Mouse (Mus musculus) left cerebral cortex, adult 18-20 months (tissue): ENCODE data around the gene Npnt. TPM values are rescaled to one million over a fixed set of nuclear protein-coding genes. Genes with fewer than 3 reads are reported as not detected.

ENCODE experiments used
- DNase-seq, 2 experiments: peaks; one replicate each; pipeline ENCODE4 v3.0.0; 2021 to 2022; ENCODE audit warnings: low spot score in 2 of 2, mixed read lengths in 1 of 2
- total RNA-seq, 2 experiments: library from RNA; stranded (reverse); gene quantifications; 2 replicates each; pipeline ENCODE4 v1.2.3; 2021

Npnt gene
- total RNA-seq, 2 experiments from 2014 or later, result 11.2 to 14.1 TPM

- DNase-seq, result no peak
Measured at GRCm38 (mm10) chr3:132894086-132894485, 56.0 kb downstream of the Npnt start.

- no peak for DNase-seq
Measured at GRCm38 (mm10) chr3:132893676-132894075, 56.4 kb downstream of the Npnt start.

GRCm38 (mm10) chr3:132893044-132893443, 57.0 kb downstream of the Npnt start:
- no peak for DNase-seq

- no peak for DNase-seq
Measured at GRCm38 (mm10) chr3:132892481-132892880, 57.6 kb downstream of the Npnt start.

GRCm38 (mm10) chr3:132887074-132887848, 62.8 kb downstream of the Npnt start:
- no peak for DNase-seq

DNA sequence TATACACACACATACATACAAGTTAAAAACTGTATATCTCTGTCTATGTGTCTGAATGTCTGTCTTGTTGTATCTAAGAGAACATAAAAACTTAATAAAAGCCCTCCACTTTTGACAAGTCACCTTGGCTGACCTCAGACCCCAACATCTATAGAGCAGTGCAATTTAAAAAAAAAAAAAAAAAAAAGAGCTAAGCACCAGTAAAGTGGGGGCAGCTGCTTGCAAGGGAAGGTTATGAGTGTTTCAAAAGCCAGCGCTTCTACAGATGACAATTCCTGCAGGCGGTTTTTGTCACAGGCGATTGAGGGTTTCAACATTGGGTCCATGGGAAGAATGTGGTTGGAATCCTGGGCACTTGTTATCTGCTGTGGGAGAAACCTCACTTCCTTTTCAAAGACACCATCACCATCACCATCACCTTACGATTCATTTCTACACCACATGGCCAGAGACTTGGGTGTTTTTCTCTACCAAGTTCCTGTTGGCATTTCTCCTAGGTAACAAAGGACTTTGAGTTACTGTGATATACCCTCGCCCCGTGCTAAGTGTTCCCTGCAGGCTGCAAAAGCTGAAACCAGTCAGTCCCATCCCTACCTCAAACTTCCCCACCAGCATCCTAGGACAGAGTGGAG, 63.6 kb downstream of the Npnt start:
- no peak for DNase-seq

- DNase-seq, result no peak
Measured at GRCm38 (mm10) chr3:132884459-132884858, 65.6 kb downstream of the Npnt start.

DNA sequence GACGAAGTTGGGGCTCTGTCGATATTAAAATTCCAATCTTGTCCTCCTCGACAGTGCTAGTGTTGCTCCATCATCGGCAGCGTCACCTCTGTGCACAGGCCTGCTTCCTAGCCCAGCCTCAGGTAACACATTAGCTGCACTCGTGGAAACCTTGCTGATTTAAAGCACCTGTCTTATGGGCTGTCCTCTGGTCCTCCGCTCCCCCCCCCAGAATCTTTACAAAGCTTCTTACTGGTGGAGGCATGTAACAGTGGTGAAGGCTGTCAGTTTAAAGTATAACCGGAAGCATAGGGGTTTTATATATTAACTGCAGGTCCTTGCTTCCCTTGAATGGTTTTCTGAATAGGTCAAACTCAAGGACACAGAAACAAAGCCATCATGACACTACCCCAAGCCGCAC, 66.8 kb downstream of the Npnt start:
- DNase-seq, result no peak

- no peak for DNase-seq
Measured at GRCm38 (mm10) chr3:132880826-132881225, 69.3 kb downstream of the Npnt start.

DNA sequence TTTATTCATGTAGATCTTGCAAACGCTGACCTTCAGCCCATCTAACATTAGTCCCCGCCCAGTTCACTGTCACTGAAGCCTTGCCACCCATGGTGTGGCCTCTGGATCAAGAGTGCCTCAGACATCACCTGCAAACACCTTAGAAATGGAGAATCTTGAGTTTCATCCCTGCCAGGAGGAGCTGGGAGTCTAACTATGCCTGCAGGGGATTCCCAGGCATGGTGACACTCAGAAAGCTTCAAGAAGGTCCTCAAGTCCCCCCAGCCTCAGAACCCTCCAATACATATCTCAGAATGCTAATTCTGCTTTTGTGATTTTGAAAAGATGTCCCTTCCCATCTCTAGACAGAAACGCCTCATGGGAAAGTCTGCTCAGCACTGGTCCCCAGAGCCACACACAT, 69.7 kb downstream of the Npnt start:
- DNase-seq, result no peak

DNA sequence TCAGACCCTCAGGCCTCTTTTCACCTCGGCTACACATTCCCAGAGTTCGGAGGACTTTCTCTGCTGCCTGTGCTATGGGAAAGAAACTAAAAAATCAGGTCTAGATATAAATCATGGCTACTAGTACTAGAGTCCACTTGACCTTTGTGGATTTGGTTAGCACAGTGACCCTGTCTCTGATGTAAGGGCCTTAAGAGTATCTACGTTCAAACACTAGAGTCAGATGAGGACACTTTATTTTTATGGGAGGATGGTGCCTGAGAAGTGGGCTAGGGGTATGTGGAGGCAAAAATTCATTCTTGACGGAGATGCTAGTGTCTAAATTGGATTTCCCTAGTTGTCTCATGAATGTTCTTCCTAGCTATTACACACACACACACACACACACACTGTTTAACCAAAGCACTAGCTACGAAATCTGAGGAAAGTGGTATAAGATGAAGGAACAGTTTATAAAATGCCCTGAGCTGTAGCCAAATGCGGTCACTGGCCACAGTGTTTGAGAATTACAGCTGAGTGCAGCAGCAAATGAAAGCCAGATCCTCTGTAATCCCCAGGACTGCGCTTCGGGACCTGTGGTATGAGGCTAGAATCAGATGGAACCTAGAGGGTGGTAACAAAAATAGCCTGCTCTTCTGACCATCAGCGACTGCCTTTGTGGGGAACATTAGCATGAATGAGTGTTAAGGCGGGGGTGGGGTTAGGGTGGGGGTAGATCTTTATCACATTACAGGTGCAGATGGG, 73.0 kb downstream of the Npnt start:
- no peak for DNase-seq

DNA sequence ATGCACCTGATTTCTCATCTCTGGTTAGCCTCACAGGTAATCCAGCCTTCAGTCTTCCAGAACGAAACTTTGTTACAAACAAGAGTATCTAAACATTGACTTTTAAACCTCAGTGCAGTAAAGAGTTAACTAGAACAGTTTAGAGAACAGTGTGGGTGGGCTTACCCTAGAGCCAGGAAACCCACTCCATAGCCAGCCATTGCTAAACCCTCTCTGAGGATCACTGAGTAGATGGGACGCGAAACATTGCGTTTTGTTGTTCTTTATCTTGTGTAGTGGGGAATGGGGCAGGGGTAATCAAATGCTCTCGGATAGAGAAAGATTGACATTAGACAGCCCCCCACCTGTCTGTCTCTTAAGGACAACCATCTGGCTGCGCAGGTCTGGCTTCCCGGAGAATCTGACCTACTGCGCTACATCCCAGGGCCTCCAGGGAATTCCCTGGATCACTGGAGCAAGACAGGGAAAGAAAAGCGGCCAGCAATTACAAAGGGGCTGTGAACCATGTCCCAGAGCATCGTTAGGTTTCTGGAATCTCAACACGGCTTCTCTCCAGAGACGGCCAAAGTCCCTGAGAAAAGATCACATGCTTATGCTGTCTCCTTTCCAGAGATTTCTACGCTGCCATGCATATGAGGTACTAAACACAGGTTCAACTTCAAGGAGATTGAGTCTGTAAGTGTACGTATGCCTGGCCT, 73.9 kb downstream of the Npnt start:
- no peak for DNase-seq

DNA sequence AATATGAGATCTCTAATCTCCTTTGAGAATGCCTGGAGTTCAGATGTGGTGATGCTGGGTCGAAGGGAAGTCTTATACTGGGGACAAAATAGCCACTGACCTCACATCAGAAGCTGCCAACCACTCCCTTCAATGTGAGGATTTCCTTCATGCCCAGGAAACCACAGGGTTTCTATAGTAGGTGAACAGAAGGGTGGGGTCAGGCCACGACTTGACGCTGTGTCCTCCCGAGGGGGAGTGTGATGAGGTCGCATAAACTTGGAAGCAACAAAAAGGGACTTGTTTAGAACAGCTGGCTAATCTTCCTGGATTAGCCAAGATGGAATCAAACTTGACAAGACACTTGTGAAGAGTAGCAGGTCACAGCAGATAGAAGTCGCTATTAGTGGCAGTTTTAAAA, 76.8 kb downstream of the Npnt start:
- DNase-seq, result no peak

GRCm38 (mm10) chr3:132871318-132871904, 78.7 kb downstream of the Npnt start:
- DNase-seq, result no peak

GRCm38 (mm10) chr3:132870079-132870478, 80.0 kb downstream of the Npnt start:
- DNase-seq, result no peak

DNA sequence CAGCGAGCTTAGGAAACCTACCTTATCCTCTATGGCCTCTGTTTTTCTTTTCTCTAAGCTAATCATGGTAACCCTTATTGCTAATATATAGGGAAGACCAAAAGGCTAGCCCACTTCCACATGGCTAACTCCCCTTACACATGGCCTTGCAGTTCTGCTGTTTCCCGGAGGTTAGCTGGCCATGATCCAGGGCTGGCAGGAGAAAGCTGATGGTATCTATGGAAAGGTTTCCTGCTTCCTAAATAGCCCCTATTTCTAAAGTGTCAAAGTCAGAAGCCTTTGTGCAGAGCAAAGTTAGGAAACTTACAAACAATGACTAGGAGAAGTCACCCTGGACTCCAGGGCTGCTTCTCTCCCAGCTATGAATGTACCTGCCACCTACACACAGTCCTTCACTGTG, 81.3 kb downstream of the Npnt start:
- no peak for DNase-seq

DNA sequence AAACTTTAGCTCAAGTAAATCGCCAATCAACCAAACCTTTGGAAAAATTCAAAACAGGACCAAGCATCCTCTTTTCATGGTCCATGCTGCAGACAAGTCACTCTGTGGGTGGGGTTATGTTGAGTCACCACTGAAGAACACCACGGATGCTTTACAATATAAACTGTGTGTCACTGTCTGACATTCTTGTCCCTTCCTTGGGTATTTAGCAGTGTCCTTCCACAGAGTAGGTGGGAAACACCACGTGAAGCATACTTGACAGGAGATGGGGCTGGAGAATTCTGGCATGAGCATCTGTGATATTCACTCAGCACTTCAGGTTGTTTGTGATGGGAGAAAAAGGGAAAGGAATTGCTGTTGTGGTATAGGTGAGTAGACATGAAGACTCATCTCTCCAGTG, 83.1 kb downstream of the Npnt start:
- DNase-seq, result no peak

- DNase-seq, result no peak
Measured at GRCm38 (mm10) chr3:132865596-132865995, 84.5 kb downstream of the Npnt start.

- no peak for DNase-seq
Measured at GRCm38 (mm10) chr3:132864986-132865385, 85.1 kb downstream of the Npnt start.

DNA sequence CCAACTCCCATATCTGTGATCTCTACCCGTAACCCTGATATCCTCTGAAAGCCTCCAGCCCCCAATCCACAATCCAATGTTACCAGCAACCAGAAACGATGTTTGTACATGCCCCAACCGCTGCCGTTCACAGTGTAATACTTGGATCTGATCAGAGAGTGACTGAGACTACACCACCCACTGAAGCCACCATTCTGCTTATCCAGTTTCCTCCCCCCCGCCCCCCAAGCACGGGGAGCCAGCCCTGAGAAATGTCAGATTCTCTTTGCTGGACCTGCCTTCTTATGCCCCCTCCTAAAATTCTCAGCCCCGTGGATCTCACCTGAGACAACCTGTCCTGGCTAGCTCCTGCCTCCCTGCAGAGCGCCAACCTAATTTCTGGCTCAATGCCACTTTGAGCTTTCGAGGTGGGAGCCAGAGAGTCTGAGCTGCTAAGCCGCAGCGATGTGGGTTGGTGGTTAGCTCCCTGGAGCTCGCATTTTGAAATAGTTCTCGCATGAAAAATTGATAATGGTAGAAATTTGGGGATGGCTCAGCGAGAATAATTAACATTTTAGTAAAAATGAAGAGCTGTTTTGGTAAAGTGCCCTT, 85.7 kb downstream of the Npnt start:
- no peak for DNase-seq

DNA sequence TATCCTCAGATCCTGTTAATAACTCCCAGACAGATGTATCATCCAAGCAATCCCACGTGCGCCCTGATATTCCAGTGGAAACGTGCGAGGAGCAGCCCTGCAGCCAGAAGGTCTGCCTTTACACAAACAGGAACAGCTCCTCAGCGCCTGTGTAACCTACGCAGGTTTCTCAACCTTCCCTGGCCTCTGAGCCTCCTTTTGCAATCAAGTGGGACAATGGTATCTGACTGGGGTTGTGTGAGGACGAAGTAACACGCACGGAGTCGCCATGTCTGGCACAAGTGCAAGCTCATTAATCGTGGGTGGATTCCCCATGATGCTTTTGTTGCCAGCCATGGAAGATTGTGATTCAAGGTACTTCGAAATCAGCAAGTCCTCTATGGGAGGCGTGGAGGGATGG, 86.2 kb downstream of the Npnt start:
- DNase-seq, result no peak
